Comparison of ENCODE assay signal across 8 mouse cellular contexts in the genomic region with DNA sequence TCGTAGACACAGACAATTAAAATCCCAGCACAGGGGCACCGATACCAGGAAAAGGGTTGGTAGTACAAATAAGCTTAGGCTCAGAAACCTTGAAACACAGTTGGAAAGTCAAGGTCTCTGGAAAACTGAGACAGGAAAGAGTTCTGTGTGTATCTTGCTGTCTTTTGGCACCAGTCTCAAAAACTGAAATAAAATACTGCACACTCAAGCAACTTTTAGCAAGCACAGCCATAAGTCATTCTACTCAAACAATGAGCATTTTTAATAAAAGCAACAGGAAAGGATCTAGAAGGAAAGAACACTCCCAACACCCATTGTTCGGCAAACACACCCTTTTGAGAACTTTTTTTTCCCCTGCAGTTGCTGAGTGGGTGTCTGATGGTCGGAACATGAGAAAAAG. TPM values are rescaled to one million over a fixed set of nuclear protein-coding genes. Genes with fewer than 3 reads are reported as not detected.
DNase-seq lines count a peak whose midpoint lies in the region; ATAC-seq and TF ChIP-seq lines count a peak whose summit lies in the region.

Fam171a1 (plus strand) TSS at position 359 of the 400 bp plus-strand sequence.

- no peaks in the 10 kb centered on the region for H3K36me3 ChIP-seq in spleen, adult 2 months (ENCODE audit: control insufficient read depth, insufficient read depth, low read length)
- H3K36me3 ChIP-seq in forebrain, embryonic 16.5 days (ENCODE audit: control insufficient read depth, insufficient read depth): no peaks in the 10 kb centered on the region
- H3K36me3 ChIP-seq in hindbrain, embryonic 16.5 days (ENCODE audit: control insufficient read depth, insufficient read depth, low read length): no peaks in the 10 kb centered on the region
- no peaks in the 10 kb centered on the region for H3K36me3 ChIP-seq in midbrain, embryonic 13.5 days

- no peak within 1 kb of the TSS for H3K4me2 ChIP-seq in forebrain, embryonic 16.5 days (ENCODE audit: low read length)
- no peak within 1 kb of the TSS for H3K4me2 ChIP-seq in hindbrain, embryonic 16.5 days (ENCODE audit: low read length)
- no peak within 1 kb of the TSS for H3K4me2 ChIP-seq in midbrain, embryonic 13.5 days (replicated peaks)

- H3K4me1 ChIP-seq in spleen, adult 2 months (ENCODE audit: control insufficient read depth, insufficient read depth, insufficient read length): peaks cover 6% of the 10 kb centered on the region; the same call in 1 of the 2 replicates
- H3K4me1 ChIP-seq in forebrain, embryonic 16.5 days (replicated peaks; ENCODE audit: control insufficient read depth, insufficient read depth, low read length): no peaks in the 10 kb centered on the region
- H3K4me1 ChIP-seq in hindbrain, embryonic 16.5 days (ENCODE audit: control insufficient read depth, insufficient read depth, low read depth, low read length): no peaks in the 10 kb centered on the region
- H3K4me1 ChIP-seq in midbrain, embryonic 13.5 days (replicated peaks): no peaks in the 10 kb centered on the region

- 84% methylated on average over 4 of the region's 4 CpGs for WGBS in spleen, adult 2 months
- 82% methylated on average over 4 of the region's 4 CpGs for WGBS in forebrain, embryonic 16.5 days
- 80% methylated on average over 4 of the region's 4 CpGs for WGBS in hindbrain, embryonic 16.5 days
- WGBS in midbrain, embryonic 13.5 days: 92% methylated on average over 4 of the region's 4 CpGs

- TF ChIP-seq CTCF in spleen, adult 2 months (IDR thresholded peaks at IDR 0.05; ENCODE audit: extremely low read depth, insufficient read depth, insufficient read length, insufficient replicate concordance): no peak

- no peak within 1 kb of the TSS for H3K9ac ChIP-seq in forebrain, embryonic 16.5 days (replicated peaks; ENCODE audit: low read depth, low read length)
- H3K9ac ChIP-seq in hindbrain, embryonic 16.5 days (ENCODE audit: low read depth, low read length): no peak within 1 kb of the TSS
- no peak within 1 kb of the TSS for H3K9ac ChIP-seq in midbrain, embryonic 13.5 days (replicated peaks)

- peak within 1 kb of the TSS; percentile 35; the same call in 1 of the 2 replicates for H3K27ac ChIP-seq in spleen, adult 2 months (ENCODE audit: insufficient read depth, low read length)
- no peak within 1 kb of the TSS for H3K27ac ChIP-seq in forebrain, embryonic 16.5 days (ENCODE audit: low read length)
- H3K27ac ChIP-seq in hindbrain, embryonic 16.5 days (ENCODE audit: low read depth, low read length): no peak within 1 kb of the TSS
- no peak within 1 kb of the TSS for H3K27ac ChIP-seq in midbrain, embryonic 13.5 days

- no peaks in the 10 kb centered on the region for H3K9me3 ChIP-seq in forebrain, embryonic 16.5 days (ENCODE audit: control insufficient read depth, low read length)
- no peaks in the 10 kb centered on the region for H3K9me3 ChIP-seq in hindbrain, embryonic 16.5 days (ENCODE audit: control insufficient read depth, low read length)
- no peaks in the 10 kb centered on the region for H3K9me3 ChIP-seq in midbrain, embryonic 13.5 days

- ATAC-seq in forebrain, embryonic 16.5 days: no peak
- no peak for ATAC-seq in hindbrain, embryonic 16.5 days
- no peak for ATAC-seq in midbrain, embryonic 13.5 days

- TF ChIP-seq POLR2A in spleen, adult 2 months (IDR thresholded peaks at IDR 0.05; ENCODE audit: low read depth, low read length): no peak

- DNase-seq in spleen, adult 2 months (ENCODE audit: low read depth in 1 of 2, low spot score in 2 of 2): no peak
- no peak for DNase-seq in spleen, postnatal 10 days (ENCODE audit: low spot score in 2 of 2)
- no peak for DNase-seq in Muller cell, postnatal 12 days (ENCODE audit: inconsistent ontology term)
- DNase-seq in cerebellum, adult 9-11 months: no peak
- no peak for DNase-seq in spleen, postnatal 4 days (ENCODE audit: low spot score in 2 of 2)

- H3K4me3 ChIP-seq in spleen, adult 2 months (ENCODE audit: extremely low read depth, insufficient read depth, insufficient read length): no peak within 1 kb of the TSS
- no peak within 1 kb of the TSS for H3K4me3 ChIP-seq in forebrain, embryonic 16.5 days (replicated peaks; ENCODE audit: low read length)
- no peak within 1 kb of the TSS for H3K4me3 ChIP-seq in hindbrain, embryonic 16.5 days (ENCODE audit: low read length)
- H3K4me3 ChIP-seq in midbrain, embryonic 13.5 days (replicated peaks): no peak within 1 kb of the TSS

- H3K27me3 ChIP-seq in spleen, adult 2 months (ENCODE audit: control insufficient read depth, insufficient read depth, low read length): peaks cover 7% of the 10 kb centered on the region; the same call in 1 of the 2 replicates
- no peaks in the 10 kb centered on the region for H3K27me3 ChIP-seq in forebrain, embryonic 16.5 days (replicated peaks; ENCODE audit: control insufficient read depth, insufficient read depth, low read length)
- H3K27me3 ChIP-seq in hindbrain, embryonic 16.5 days (replicated peaks; ENCODE audit: control insufficient read depth, insufficient read depth, low read length): no peaks in the 10 kb centered on the region
- no peaks in the 10 kb centered on the region for H3K27me3 ChIP-seq in midbrain, embryonic 13.5 days

RNA-seq across cellular contexts. Expression of gene Fam171a1, which starts in this region (rescaled TPM):
- 4.5 and 4.6 TPM in 2 replicates for polyA plus RNA-seq in spleen, adult 2 months (2012; rRNA removed)
- polyA plus RNA-seq in forebrain, embryonic 16.5 days (2015; fragmentation: Nextera tagmentation; extraction: Ambion mirVana): 30.8 and 32.3 TPM in 2 replicates
- 37.4 and 51.0 TPM in 2 replicates for polyA plus RNA-seq in hindbrain, embryonic 16.5 days (2015; fragmentation: Nextera tagmentation; extraction: Ambion mirVana)
- 44.2 and 47.9 TPM in 2 replicates for polyA plus RNA-seq in midbrain, embryonic 13.5 days (2015; fragmentation: Nextera tagmentation; extraction: Ambion mirVana)
